Comparison of ENCODE assay signal across 8 mouse cellular contexts in genomic region chr7:130827431-130827830, GRCm38 (mm10). TPM values are rescaled to one million over a fixed set of nuclear protein-coding genes. Genes with fewer than 3 reads are reported as not detected.
DNase-seq lines count a peak whose midpoint lies in the region; ATAC-seq and TF ChIP-seq lines count a peak whose summit lies in the region.
"Had no signal": no experiment of that assay in that cellular context is flagged by ENCODE, and none has a peak within 500 bp of the region (broad histone marks: within the 10 kb centered on the region; RNA-seq: fewer than 3 reads in every experiment).

No protein-coding gene starts in this region.

- no peaks in the 10 kb centered on the region for H3K36me3 ChIP-seq in liver, embryonic 11.5 days (ENCODE audit: control insufficient read depth, insufficient read depth, low read length)
- H3K36me3 ChIP-seq in MEL (ENCODE audit: control insufficient read depth in 1 of 2, insufficient read depth in 2 of 2, low read length in 2 of 2), result no peaks in the 10 kb centered on the region

- intact Hi-C loops in left cerebral cortex, postnatal 4 days (cut with DNase I), result loop anchor here (10.0 kb wide), 1 partner anchor 87 kb away; no protein-coding TSS in a partner anchor

- ATAC-seq in liver, embryonic 11.5 days (replicated peaks; ENCODE audit: low FRiP score), result no peak
- peak; percentile 20; the same call in 1 of the 2 replicates for ATAC-seq in granulocyte monocyte progenitor cell, adult 5-6 weeks (replicated peaks; ENCODE audit: poor library complexity, severe bottlenecking)

- WGBS in liver, embryonic 11.5 days, result 48% methylated on average over 3 of the region's 3 CpGs

- no peak overlapping the region for H3K4me3 ChIP-seq in liver, embryonic 11.5 days (ENCODE audit: low read depth, low read length)
- no peak overlapping the region for H3K4me3 ChIP-seq in MEL (ENCODE audit: control insufficient read depth in 1 of 2, insufficient read depth in 1 of 2, low read depth in 2 of 2, low read length in 2 of 2)

- TF ChIP-seq POLR2A in MEL (IDR thresholded peaks at IDR 0.05; ENCODE audit: control insufficient read depth in 1 of 2, insufficient read depth in 1 of 2, low read depth in 1 of 2, low read length in 2 of 2, poor library complexity in 1 of 2), result no peak

- TF ChIP-seq RAD21 in MEL (IDR thresholded peaks at IDR 0.05; ENCODE audit: low read depth, low read length), result peak; percentile 32

- no peak overlapping the region for H3K9ac ChIP-seq in liver, embryonic 11.5 days (ENCODE audit: low read depth, low read length)
- H3K9ac ChIP-seq in MEL (ENCODE audit: control insufficient read depth, low read depth, low read length, poor library complexity, severe bottlenecking), result no peak overlapping the region

- peak in 2 of 3 experiments; percentile 27 to 46; a peak in 3 of 6 replicates for TF ChIP-seq CTCF in MEL (IDR thresholded peaks at IDR 0.05 in 2 of 3, conservative IDR thresholded peaks at IDR 0.05 in 1 of 3; ENCODE audit: control insufficient read depth in 1 of 3, insufficient read depth in 1 of 3, low read depth in 2 of 3, low read length in 3 of 3, poor library complexity in 1 of 3, severe bottlenecking in 1 of 3)

- H3K4me2 ChIP-seq in liver, embryonic 11.5 days, result no peak overlapping the region

- DNase-seq in liver, result peak; percentile 18
- no peak for DNase-seq in liver, embryonic 11.5 days (ENCODE audit: low spot score)
- DNase-seq in MEL (ENCODE audit: low read depth, low spot score), result peak; percentile 6
- DNase-seq in adrenal gland, postnatal 25 days, result peak; percentile 46
- peak; percentile 53 for DNase-seq in left cerebral cortex, postnatal 4 days
- peak; percentile 49 for DNase-seq in right cerebral cortex, postnatal 14 days

- H3K27ac ChIP-seq in liver, embryonic 11.5 days (ENCODE audit: low read depth, low read length), result no peak overlapping the region
- H3K27ac ChIP-seq in MEL (ENCODE audit: control insufficient read depth, low read depth, low read length), result no peak overlapping the region
- H3K27ac ChIP-seq: macrophage had no signal

- no peak for TF ChIP-seq EP300 in MEL (IDR thresholded peaks at IDR 0.05; ENCODE audit: low read depth in 1 of 2, low read length in 2 of 2)

- H3K9me3 ChIP-seq in liver, embryonic 11.5 days (ENCODE audit: control insufficient read depth, low read length), result no peaks in the 10 kb centered on the region
- H3K9me3 ChIP-seq in MEL (replicated peaks; ENCODE audit: insufficient read depth, low read length), result no peaks in the 10 kb centered on the region

- no peaks in the 10 kb centered on the region; the same call in 1 of the 2 replicates for H3K27me3 ChIP-seq in liver, embryonic 11.5 days (replicated peaks; ENCODE audit: control insufficient read depth, insufficient read depth, low read length)
- H3K27me3 ChIP-seq in MEL (ENCODE audit: control insufficient read depth in 1 of 2, insufficient read depth in 2 of 2, low read length in 2 of 2), result no peaks in the 10 kb centered on the region

- H3K4me1 ChIP-seq in liver, embryonic 11.5 days (replicated peaks; ENCODE audit: control insufficient read depth, insufficient read depth, low read length), result no peaks in the 10 kb centered on the region
- H3K4me1 ChIP-seq in MEL (ENCODE audit: control insufficient read depth in 1 of 2, insufficient read depth in 2 of 2, low read length in 2 of 2), result no peaks in the 10 kb centered on the region

- H3K79me2 ChIP-seq in MEL (ENCODE audit: control insufficient read depth, insufficient read depth, low read length, poor library complexity), result no peaks in the 10 kb centered on the region

TF ChIP-seq in MEL, 35 proteins besides CTCF, POLR2A, EP300 and RAD21:
- TF ChIP-seq POLR2AphosphoS5 (IDR thresholded peaks at IDR 0.05; ENCODE audit: borderline replicate concordance, low read depth, low read length), result no peak
- TF ChIP-seq TBP (IDR thresholded peaks at IDR 0.05; ENCODE audit: low read depth, low read length), result no peak
- TF ChIP-seq ELF1 (IDR thresholded peaks at IDR 0.05; ENCODE audit: low read depth, low read length), result no peak
- no peak for TF ChIP-seq CHD2 (IDR thresholded peaks at IDR 0.05; ENCODE audit: low read length)
- no peak for TF ChIP-seq USF2 (IDR thresholded peaks at IDR 0.05; ENCODE audit: borderline replicate concordance in 1 of 2, insufficient read depth in 1 of 2, low read depth in 1 of 2, low read length in 2 of 2)
- no peak for TF ChIP-seq NELFE (IDR thresholded peaks at IDR 0.05; ENCODE audit: low read depth, low read length)
- TF ChIP-seq MAFK (IDR thresholded peaks at IDR 0.05; ENCODE audit: borderline replicate concordance, low read depth, low read length), result no peak
- TF ChIP-seq SMC3 (IDR thresholded peaks at IDR 0.05; ENCODE audit: low read depth, low read length), result peak; percentile 69
TF ChIP-seq in MEL: peak in this region for 1.

RNA-seq across cellular contexts. Expression of gene Plekha1, which starts 38.1 kb away (rescaled TPM):
- polyA plus RNA-seq in liver, embryonic 11.5 days (2014; fragmentation: Nextera tagmentation; extraction: Ambion mirVana), result 18.4 and 20.1 TPM in 2 replicates
- 6.9 and 18.9 TPM in 2 replicates for total RNA-seq in MEL (2012; rRNA removed)
- 10 to 100 TPM in 1 of 2 experiments, not detected in 1; 22.1 TPM for polyA plus RNA-seq in MEL (2012; ENCODE audit: insufficient read depth in 1 of 2, insufficient read length in 2 of 2, low read depth in 1 of 2, low replicate concordance in 2 of 2, missing spikeins in 1 of 2)
- 26.7 and 32.6 TPM in 2 replicates for total RNA-seq in adrenal gland, postnatal 25 days (2021)
- 17.4 and 24.2 TPM in 2 replicates for total RNA-seq in granulocyte monocyte progenitor cell, adult 5-6 weeks (2014; fragmentation: Nextera tagmentation)
- total RNA-seq in granulocyte monocyte progenitor cell, adult 5-6 weeks (2017), result 21.0 and 21.4 TPM in 2 replicates
- total RNA-seq in left cerebral cortex, postnatal 4 days (2021), result 100 to 1,000 TPM; 132 to 140 TPM

RNA-seq across cellular contexts. Expression of gene Btbd16, which starts 53.6 kb away (rescaled TPM):
- polyA plus RNA-seq in liver, embryonic 11.5 days (2014; fragmentation: Nextera tagmentation; extraction: Ambion mirVana), result not detected in 2 replicates
- total RNA-seq in MEL (2012; rRNA removed), result 0.72 and 0.89 TPM in 2 replicates
- polyA plus RNA-seq in MEL (2012; ENCODE audit: insufficient read depth in 1 of 2, insufficient read length in 2 of 2, low read depth in 1 of 2, low replicate concordance in 2 of 2, missing spikeins in 1 of 2), result under 1 TPM in 1 of 2 experiments, not detected in 1; 0.71 TPM
- not detected in 2 replicates for total RNA-seq in adrenal gland, postnatal 25 days (2021)
- 1.1 TPM in 1 of 2 replicates, not detected in the other for total RNA-seq in granulocyte monocyte progenitor cell, adult 5-6 weeks (2014; fragmentation: Nextera tagmentation)
- total RNA-seq in granulocyte monocyte progenitor cell, adult 5-6 weeks (2017), result 0.47 TPM in 1 of 2 replicates, not detected in the other
- total RNA-seq in left cerebral cortex, postnatal 4 days (2021), result under 1 TPM in 1 of 2 experiments, not detected in 1; 0.34 TPM
- polyA plus RNA-seq: macrophage had no signal
